Mouse (Mus musculus) heart, postnatal 0 days (tissue): Measurements from ENCODE around the gene Ppp2r1b.

Experiments
- CTCF ChIP-seq: IDR thresholded peaks from 2 replicates; pipeline ENCODE4 v1.5.1; 2016; ENCODE audit warnings: antibody characterized with exemption, control low read depth, low read depth
- EP300 ChIP-seq: IDR thresholded peaks from 2 replicates; pipeline ENCODE4 v1.6.1; 2016; ENCODE audit warnings: antibody characterized with exemption, low read depth

- no peak for TF ChIP-seq CTCF
- TF ChIP-seq EP300, result no peak
Observed at GRCm38 (mm10) chr9:50875470-50875869, 30.4 kb downstream of the Ppp2r1b start.
